Mouse (Mus musculus) hindbrain, postnatal 0 days (tissue): ENCODE measurements around the gene Gpbp1l1. TPM values are rescaled to one million over a fixed set of nuclear protein-coding genes. Genes with fewer than 3 reads are reported as not detected.

Experiments
- ATAC-seq: fragments of 200-750 bp; cut with Nextera tagmentation; 2 replicates; pipeline ENCODE4 v1.8.0; 2017; ENCODE audit warnings: mild to moderate bottlenecking, moderate TSS enrichment, moderate library complexity
- DNase-seq: peaks from one replicate; pipeline ENCODE4 v3.0.0-alpha.2; 2015; ENCODE audit warnings: low spot score
- H3K27ac ChIP-seq: fragments of 300-500 bp; sonication (generic); 2 replicates; pipeline ENCODE4 v1.5.1; 2014; ENCODE audit warnings: mild to moderate bottlenecking
- H3K27me3 ChIP-seq: fragments of 300-500 bp; sonication (generic); 2 replicates; pipeline ENCODE4 v1.6.1; 2014; ENCODE audit warnings: low read length, mixed read lengths; ENCODE audit not compliant: insufficient read depth
- H3K36me3 ChIP-seq: fragments of 300-500 bp; sonication (generic); 2 replicates; pipeline ENCODE4 v1.6.1; 2014; ENCODE audit warnings: low read length, mixed read lengths; ENCODE audit not compliant: insufficient read depth
- H3K4me1 ChIP-seq: fragments of 300-500 bp; sonication (generic); 2 replicates; pipeline ENCODE4 v1.6.1; 2014; ENCODE audit warnings: antibody characterized with exemption, low read length, mixed read lengths; ENCODE audit not compliant: insufficient read depth
- H3K4me2 ChIP-seq: fragments of 300-500 bp; sonication (generic); 2 replicates; pipeline ENCODE4 v1.6.1; 2014; ENCODE audit warnings: low read depth, mild to moderate bottlenecking, low read length, moderate library complexity, mixed read lengths
- H3K4me3 ChIP-seq: fragments of 300-500 bp; sonication (generic); 2 replicates; pipeline ENCODE4 v1.5.1; 2014; ENCODE audit warnings: low read length
- H3K9ac ChIP-seq: fragments of 300-500 bp; sonication (generic); replicated peaks from 2 replicates; pipeline ENCODE4 v1.6.1; 2014; ENCODE audit warnings: mild to moderate bottlenecking, low read length, moderate library complexity, mixed read lengths
- H3K9me3 ChIP-seq: fragments of 300-500 bp; sonication (generic); 2 replicates; pipeline ENCODE4 v1.6.1; 2016; ENCODE audit warnings: low read length, mixed read lengths
- CTCF ChIP-seq: IDR thresholded peaks from 2 replicates; pipeline ENCODE4 v1.5.1; 2016; ENCODE audit warnings: antibody characterized with exemption, control low read depth, low read depth
- WGBS: fragments of 180-500 bp; shearing (Covaris S2); extraction: QIAGEN DNeasy Blood & Tissue Kit; methylation state at CpG from one replicate; pipeline ENCODE4 v1.1.7; 2014; 5-methylcytosine and 5-hydroxymethylcytosine counted together
- polyA plus RNA-seq: library from polyadenylated mRNA; unstranded; fragments of >200 nt; fragmentation: Nextera tagmentation; extraction: Ambion mirVana; gene quantifications from 2 replicates; pipeline ENCODE4 v1.2.1, GENCODE M21; 2015
- total RNA-seq: library from RNA; depleted of rRNA; stranded (reverse); fragments of >200 nt; gene quantifications from 2 replicates; pipeline ENCODE4 v1.2.3, GENCODE M21; 2014

Gene Gpbp1l1
- total and polyA plus RNA-seq, 2 experiments from 2014 or later, result 14.2 to 54.2 TPM

- Histone ChIP-seq H3K27ac (peak overlapping the region; percentile 83), H3K9ac (peak overlapping the region; percentile 76), H3K9me3 (no peaks in the 10 kb centered on the region), H3K4me1 (peaks cover 4% of the 10 kb centered on the region; the same call in 1 of the 2 replicates), H3K27me3 (no peaks in the 10 kb centered on the region), H3K4me3 (peak overlapping the region; percentile 68), H3K4me2 (peak overlapping the region; percentile 85), H3K36me3 (peaks cover 38% of the 10 kb centered on the region)
- peak; percentile 94 for DNase-seq
- ATAC-seq, result peak; percentile 97
- TF ChIP-seq CTCF, result peak; percentile 44
- WGBS, result under 1% methylated on average over 50 of the region's 50 CpGs
These were observed 39.8 kb downstream of the Gpbp1l1 start for GRCm38 (mm10) chr4:116596978-116597881.

GRCm38 (mm10) chr4:116612621-116613020, 55.2 kb downstream of the Gpbp1l1 start:
- TF ChIP-seq CTCF, result no peak
- Histone ChIP-seq H3K36me3 (peaks cover 31% of the 10 kb centered on the region), H3K4me1 (no peaks in the 10 kb centered on the region), H3K4me3 (no peak overlapping the region), H3K4me2 (no peak overlapping the region), H3K27me3 (no peaks in the 10 kb centered on the region), H3K9ac (no peak overlapping the region), H3K9me3 (no peaks in the 10 kb centered on the region), H3K27ac (no peak overlapping the region)
- no peak for DNase-seq
- WGBS, result 92% methylated on average over 2 of the region's 2 CpGs
- ATAC-seq, result no peak

GRCm38 (mm10) chr4:116615237-116615636, 57.8 kb downstream of the Gpbp1l1 start:
- Histone ChIP-seq H3K4me2 (no peak overlapping the region), H3K4me3 (no peak overlapping the region), H3K4me1 (no peaks in the 10 kb centered on the region), H3K27ac (no peak overlapping the region), H3K9me3 (no peaks in the 10 kb centered on the region), H3K9ac (no peak overlapping the region), H3K36me3 (peaks cover 26% of the 10 kb centered on the region), H3K27me3 (no peaks in the 10 kb centered on the region)
- DNase-seq (no peak), ATAC-seq (no peak)
- 100% methylated on average over 2 of the region's 2 CpGs for WGBS
- TF ChIP-seq CTCF, result no peak

- Histone ChIP-seq H3K27me3 (no peaks in the 10 kb centered on the region), H3K9me3 (no peaks in the 10 kb centered on the region), H3K4me3 (no peak overlapping the region), H3K9ac (no peak overlapping the region), H3K4me1 (0 out of 2 replicates have a peak, but pooled peaks cover 9% of the 10 kb centered on the region), H3K36me3 (peaks cover 13% of the 10 kb centered on the region; the same call in 1 of the 2 replicates), H3K27ac (no peak overlapping the region), H3K4me2 (no peak overlapping the region)
- ATAC-seq (no peak), DNase-seq (no peak)
- WGBS, result 96% methylated on average over 4 of the region's 4 CpGs
- TF ChIP-seq CTCF, result no peak
These were observed 67.4 kb downstream of the Gpbp1l1 start for GRCm38 (mm10) chr4:116624831-116625230.

GRCm38 (mm10) chr4:116626658-116627358, 69.3 kb downstream of the Gpbp1l1 start:
- H3K27me3 ChIP-seq, result no peaks in the 10 kb centered on the region
- ATAC-seq (peak; percentile 85), DNase-seq (peak; percentile 94)
- H3K9me3 ChIP-seq, result no peaks in the 10 kb centered on the region
- peak overlapping the region; percentile 94 for H3K27ac ChIP-seq
- no peaks in the 10 kb centered on the region; the same call in 1 of the 2 replicates for H3K36me3 ChIP-seq
- peak overlapping the region; percentile 85 for H3K9ac ChIP-seq
- peak overlapping the region; percentile 80 for H3K4me3 ChIP-seq
- 0 out of 2 replicates have a peak, but pooled peaks cover 9% of the 10 kb centered on the region for H3K4me1 ChIP-seq
- 0 out of 2 replicates have a peak, but pooled peaks have one; percentile 3 for TF ChIP-seq CTCF
- H3K4me2 ChIP-seq, result peak overlapping the region; percentile 86
- WGBS, result 2% methylated on average over 53 of the region's 53 CpGs

- TF ChIP-seq CTCF, result no peak; the same call in 1 of the 2 replicates
- peak; percentile 94 for ATAC-seq
- peak overlapping the region; percentile 86 for H3K4me2 ChIP-seq
- DNase-seq, result peak; percentile 94
- H3K27ac ChIP-seq, result peak overlapping the region; percentile 94
- H3K36me3 ChIP-seq, result no peaks in the 10 kb centered on the region
- no peaks in the 10 kb centered on the region for H3K27me3 ChIP-seq
- H3K9ac ChIP-seq, result peak overlapping the region; percentile 85
- peak overlapping the region; percentile 80 for H3K4me3 ChIP-seq
- H3K4me1 ChIP-seq, result 0 out of 2 replicates have a peak, but pooled peaks cover 9% of the 10 kb centered on the region
- no peaks in the 10 kb centered on the region for H3K9me3 ChIP-seq
- 0% methylated on average over 13 of the region's 13 CpGs for WGBS
These were observed 69.9 kb downstream of the Gpbp1l1 start for GRCm38 (mm10) chr4:116627359-116627716.
